Mouse (Mus musculus) stomach, embryonic 15.5 days (tissue): ENCODE data around the gene Tmcc1. TPM values are rescaled to one million over a fixed set of nuclear protein-coding genes. Genes with fewer than 3 reads are reported as not detected.
"Not testable (repeated sequence)": the region's sequence is repeated elsewhere in the genome, so short reads cannot be mapped to it uniquely, and the experiment has no call there.

ENCODE experiments used
- ATAC-seq: fragments of 200-750 bp; cut with Nextera tagmentation; 2 replicates; pipeline ENCODE4 v1.8.0; 2017; ENCODE audit warnings: low read depth, moderate number of reproducible peaks, moderate TSS enrichment; ENCODE audit not compliant: insufficient read depth, low FRiP score
- H3K27ac ChIP-seq: fragments of 300-500 bp; sonication (generic); 2 replicates; pipeline ENCODE4 v1.5.1; 2015; ENCODE audit warnings: mild to moderate bottlenecking, inconsistent platforms
- H3K27me3 ChIP-seq: fragments of 300-500 bp; sonication (generic); replicated peaks from 2 replicates; pipeline ENCODE4 v1.6.1; 2015; ENCODE audit warnings: inconsistent platforms
- H3K36me3 ChIP-seq: fragments of 300-500 bp; sonication (generic); 2 replicates; pipeline ENCODE4 v1.6.1; 2015; ENCODE audit warnings: inconsistent platforms
- H3K4me1 ChIP-seq: fragments of 300-500 bp; sonication (generic); 2 replicates; pipeline ENCODE4 v1.6.1; 2015; ENCODE audit warnings: inconsistent platforms
- H3K4me2 ChIP-seq: fragments of 300-500 bp; sonication (generic); 2 replicates; pipeline ENCODE4 v1.6.1; 2015; ENCODE audit warnings: mild to moderate bottlenecking, inconsistent platforms
- H3K4me3 ChIP-seq: fragments of 300-500 bp; sonication (generic); replicated peaks from 2 replicates; pipeline ENCODE4 v1.5.1; 2015; ENCODE audit warnings: inconsistent platforms
- H3K9ac ChIP-seq: fragments of 300-500 bp; sonication (generic); 2 replicates; pipeline ENCODE4 v1.6.1; 2015; ENCODE audit warnings: inconsistent platforms
- H3K9me3 ChIP-seq: fragments of 300-500 bp; sonication (generic); 2 replicates; pipeline ENCODE4 v1.6.1; 2016; ENCODE audit warnings: inconsistent platforms
- WGBS: fragments of 180-500 bp; shearing (Covaris S2); methylation state at CpG from one replicate; pipeline ENCODE4 v1.1.7; 2015; 5-methylcytosine and 5-hydroxymethylcytosine counted together
- polyA plus RNA-seq: library from polyadenylated mRNA; unstranded; fragments of >200 nt; fragmentation: Nextera tagmentation; extraction: Ambion mirVana; gene quantifications from 2 replicates; pipeline ENCODE4 v1.2.1, GENCODE M21; 2015

Gene Tmcc1
- polyA plus RNA-seq, 1 experiment from 2014 or later: 19.1 TPM

- Histone ChIP-seq H3K27ac (peak overlapping the region; percentile 32; the same call in 1 of the 2 replicates), H3K4me2 (no peak overlapping the region), H3K4me3 (no peak overlapping the region), H3K9ac (no peak overlapping the region), H3K36me3 (no peaks in the 10 kb centered on the region), H3K4me1 (0 out of 2 replicates have a peak, but pooled peaks cover 4% of the 10 kb centered on the region), H3K9me3 (no peaks in the 10 kb centered on the region), H3K27me3 (no peaks in the 10 kb centered on the region)
- no peak for ATAC-seq
- WGBS: 61% methylated on average over 6 of the region's 6 CpGs
Observed at GRCm38 (mm10) chr6:116072221-116072745, 121.0 kb downstream of the Tmcc1 start.

DNA sequence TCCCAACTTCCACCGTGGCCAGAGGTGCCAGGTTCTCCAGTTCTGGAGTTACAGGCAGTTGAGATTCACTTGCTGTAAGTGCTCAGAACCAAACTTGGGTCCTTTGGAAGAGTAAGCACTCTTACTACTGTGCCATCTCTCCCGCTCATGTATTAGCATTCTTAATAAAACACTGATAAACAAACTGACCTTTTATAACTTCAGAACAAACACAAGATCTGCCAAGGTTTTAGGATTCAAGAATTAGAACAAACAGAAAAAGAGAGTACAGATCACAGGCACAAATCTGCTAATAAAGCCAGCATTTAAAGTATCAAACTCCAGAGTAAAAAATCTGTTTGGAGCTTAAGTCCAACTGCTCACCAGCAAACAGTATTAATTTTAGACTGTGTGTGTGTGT, 121.5 kb downstream of the Tmcc1 start:
- Histone ChIP-seq H3K27me3 (no peaks in the 10 kb centered on the region), H3K4me2 (no peak overlapping the region), H3K36me3 (no peaks in the 10 kb centered on the region), H3K9me3 (no peaks in the 10 kb centered on the region), H3K4me1 (0 out of 2 replicates have a peak, but pooled peaks cover 4% of the 10 kb centered on the region), H3K4me3 (no peak overlapping the region), H3K9ac (no peak overlapping the region), H3K27ac (no peak overlapping the region)
- WGBS: 74% methylated on average over 2 of the region's 2 CpGs
- ATAC-seq: no peak

GRCm38 (mm10) chr6:116070558-116070957, 122.7 kb downstream of the Tmcc1 start:
- 92% methylated on average over 3 of the region's 3 CpGs for WGBS
- no peaks in the 10 kb centered on the region for H3K27me3 ChIP-seq
- H3K4me1 ChIP-seq: 0 out of 2 replicates have a peak, but pooled peaks cover 4% of the 10 kb centered on the region
- no peak overlapping the region for H3K4me2 ChIP-seq
- H3K9me3 ChIP-seq: no peaks in the 10 kb centered on the region
- no peak overlapping the region for H3K27ac ChIP-seq
- ATAC-seq: no peak
- H3K9ac ChIP-seq: no peak overlapping the region
- no peaks in the 10 kb centered on the region for H3K36me3 ChIP-seq
- H3K4me3 ChIP-seq: no peak overlapping the region

- H3K4me1 ChIP-seq: no peaks in the 10 kb centered on the region
- no peak overlapping the region for H3K9ac ChIP-seq
- no peak overlapping the region for H3K4me3 ChIP-seq
- H3K9me3 ChIP-seq: no peaks in the 10 kb centered on the region
- no peak for ATAC-seq
- 80% methylated on average over 1 of the region's 1 CpGs for WGBS
- no peaks in the 10 kb centered on the region for H3K27me3 ChIP-seq
- no peaks in the 10 kb centered on the region for H3K36me3 ChIP-seq
- no peak overlapping the region for H3K27ac ChIP-seq
- no peak overlapping the region for H3K4me2 ChIP-seq
Observed at GRCm38 (mm10) chr6:116063516-116063915, 129.8 kb downstream of the Tmcc1 start.

- not testable (repeated sequence) for H3K9me3 ChIP-seq, H3K4me1 ChIP-seq, H3K27ac ChIP-seq, H3K9ac ChIP-seq, H3K36me3 ChIP-seq, H3K27me3 ChIP-seq, H3K4me3 ChIP-seq, ATAC-seq, H3K4me2 ChIP-seq
Observed at GRCm38 (mm10) chr6:116059542-116059941, 133.7 kb downstream of the Tmcc1 start.

GRCm38 (mm10) chr6:116058541-116059300, 134.6 kb downstream of the Tmcc1 start:
- Histone ChIP-seq H3K9me3 (no peaks in the 10 kb centered on the region), H3K36me3 (no peaks in the 10 kb centered on the region), H3K9ac (no peak overlapping the region), H3K4me1 (peaks cover 6% of the 10 kb centered on the region; the same call in 1 of the 2 replicates), H3K27me3 (no peaks in the 10 kb centered on the region), H3K27ac (no peak overlapping the region), H3K4me3 (no peak overlapping the region), H3K4me2 (no peak overlapping the region)
- no peak for ATAC-seq
- WGBS: 89% methylated on average over 3 of the region's 3 CpGs

GRCm38 (mm10) chr6:116056676-116057264, 136.5 kb downstream of the Tmcc1 start:
- Histone ChIP-seq H3K4me2 (no peak overlapping the region), H3K4me1 (peaks cover 6% of the 10 kb centered on the region; the same call in 1 of the 2 replicates), H3K4me3 (no peak overlapping the region), H3K27ac (no peak overlapping the region; the same call in 1 of the 2 replicates), H3K27me3 (no peaks in the 10 kb centered on the region), H3K36me3 (no peaks in the 10 kb centered on the region), H3K9ac (no peak overlapping the region), H3K9me3 (no peaks in the 10 kb centered on the region)
- 35% methylated on average over 13 of the region's 13 CpGs for WGBS
- ATAC-seq: no peak; the same call in 1 of the 2 replicates

DNA sequence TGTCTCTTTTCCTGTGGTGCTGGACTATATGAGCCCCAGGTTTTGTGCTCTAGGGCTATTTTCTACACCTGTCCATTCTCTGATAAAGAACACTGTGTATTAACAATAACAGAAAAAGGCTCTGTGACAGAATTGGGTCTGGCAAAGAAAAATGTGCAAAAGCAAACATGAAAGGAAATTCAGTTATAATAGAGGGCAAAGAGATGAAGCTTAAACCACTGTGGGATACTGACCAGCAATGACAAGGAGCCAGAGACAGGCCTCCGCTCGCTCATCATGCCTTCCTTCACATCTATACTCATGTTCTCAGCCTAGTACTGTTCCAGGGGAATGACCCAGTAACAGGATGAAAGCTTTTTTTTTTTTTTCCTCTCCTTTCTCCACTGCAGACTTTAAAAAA, 137.5 kb downstream of the Tmcc1 start:
- Histone ChIP-seq H3K9ac (no peak overlapping the region), H3K27me3 (no peaks in the 10 kb centered on the region), H3K9me3 (no peaks in the 10 kb centered on the region), H3K4me2 (no peak overlapping the region), H3K4me1 (peaks cover 6% of the 10 kb centered on the region; the same call in 1 of the 2 replicates), H3K27ac (no peak overlapping the region), H3K36me3 (no peaks in the 10 kb centered on the region), H3K4me3 (no peak overlapping the region)
- no peak for ATAC-seq
- WGBS: 92% methylated on average over 2 of the region's 2 CpGs

GRCm38 (mm10) chr6:116055001-116055471, 138.2 kb downstream of the Tmcc1 start:
- Histone ChIP-seq H3K4me2 (no peak overlapping the region), H3K27me3 (no peaks in the 10 kb centered on the region), H3K36me3 (no peaks in the 10 kb centered on the region), H3K27ac (no peak overlapping the region), H3K4me3 (no peak overlapping the region), H3K9ac (no peak overlapping the region), H3K4me1 (peaks cover 6% of the 10 kb centered on the region; the same call in 1 of the 2 replicates), H3K9me3 (no peaks in the 10 kb centered on the region)
- no peak for ATAC-seq
- WGBS: 75% methylated on average over 1 of the region's 1 CpGs

- Histone ChIP-seq H3K9ac (no peak overlapping the region), H3K9me3 (no peaks in the 10 kb centered on the region), H3K27me3 (no peaks in the 10 kb centered on the region), H3K27ac (no peak overlapping the region), H3K4me1 (no peaks in the 10 kb centered on the region), H3K4me3 (no peak overlapping the region), H3K36me3 (no peaks in the 10 kb centered on the region), H3K4me2 (no peak overlapping the region)
- ATAC-seq: no peak
- WGBS: 43% methylated on average over 1 of the region's 1 CpGs
Observed at GRCm38 (mm10) chr6:116047896-116048295, 145.4 kb downstream of the Tmcc1 start.

DNA sequence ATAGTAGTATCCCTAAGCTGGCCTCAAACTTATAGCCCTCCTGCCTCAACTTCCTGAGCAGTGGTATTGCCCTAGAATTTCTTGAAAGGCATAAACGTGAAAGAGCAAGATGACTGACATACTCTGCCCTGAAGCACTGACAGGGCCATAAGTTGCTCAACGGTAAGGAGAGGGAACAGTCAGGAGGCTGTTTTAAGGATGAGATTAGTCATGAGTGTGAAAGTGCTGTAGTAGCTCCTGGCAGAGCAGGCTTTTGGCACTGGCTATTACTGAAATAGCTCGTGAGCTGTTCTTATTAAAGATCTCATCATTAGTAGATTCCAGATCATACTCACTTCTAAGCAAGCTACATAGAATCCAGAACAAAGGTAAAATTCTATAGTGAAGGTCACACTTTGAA, 145.9 kb downstream of the Tmcc1 start:
- H3K27ac ChIP-seq: no peak overlapping the region
- H3K36me3 ChIP-seq: no peaks in the 10 kb centered on the region
- no peak overlapping the region for H3K4me2 ChIP-seq
- ATAC-seq: no peak
- 62% methylated on average over 3 of the region's 3 CpGs for WGBS
- no peaks in the 10 kb centered on the region for H3K27me3 ChIP-seq
- H3K4me1 ChIP-seq: no peaks in the 10 kb centered on the region
- H3K9ac ChIP-seq: no peak overlapping the region
- H3K4me3 ChIP-seq: no peak overlapping the region
- no peaks in the 10 kb centered on the region for H3K9me3 ChIP-seq

DNA sequence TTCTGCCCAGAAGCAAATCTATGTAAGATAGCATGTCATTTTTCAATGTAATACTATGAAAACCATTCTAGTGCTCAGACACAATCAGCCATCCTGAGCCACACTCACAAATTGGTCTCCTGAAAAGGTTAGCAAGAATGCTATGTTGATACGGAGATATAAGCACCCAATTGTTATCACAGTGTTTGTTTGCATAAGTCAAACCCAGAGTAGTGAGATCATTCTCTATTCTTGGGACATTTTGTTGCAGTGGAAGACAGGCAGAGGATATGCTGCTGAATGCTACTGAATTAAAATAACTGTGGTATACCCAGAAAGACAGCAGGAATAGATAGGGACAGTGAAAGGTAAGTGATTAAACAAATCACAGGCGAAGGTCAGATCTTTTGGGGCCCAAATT, 149.2 kb downstream of the Tmcc1 start:
- Histone ChIP-seq H3K4me2 (no peak overlapping the region), H3K27me3 (no peaks in the 10 kb centered on the region), H3K9ac (no peak overlapping the region), H3K4me1 (no peaks in the 10 kb centered on the region), H3K27ac (no peak overlapping the region), H3K36me3 (no peaks in the 10 kb centered on the region), H3K9me3 (no peaks in the 10 kb centered on the region), H3K4me3 (no peak overlapping the region)
- 59% methylated on average over 2 of the region's 2 CpGs for WGBS
- no peak for ATAC-seq
